Mouse (Mus musculus) liver, postnatal 0 days (tissue): ENCODE measurements around the gene Mmp28. TPM values are rescaled to one million over a fixed set of nuclear protein-coding genes. Genes with fewer than 3 reads are reported as not detected.

Experiments
- ATAC-seq: fragments of 200-750 bp; cut with Nextera tagmentation; 2 replicates; pipeline ENCODE4 v1.8.0; 2017; ENCODE audit warnings: mild to moderate bottlenecking, moderate library complexity
- DNase-seq: peaks from one replicate; pipeline ENCODE4 v3.0.0-alpha.2; 2016
- H3K27ac ChIP-seq: fragments of 300-500 bp; sonication (generic); 2 replicates; pipeline ENCODE4 v1.5.1; 2014; ENCODE audit warnings: antibody characterized with exemption, moderate library complexity, mild to moderate bottlenecking, low read depth
- H3K27me3 ChIP-seq: fragments of 300-500 bp; sonication (generic); 2 replicates; pipeline ENCODE4 v1.6.1; 2014; ENCODE audit warnings: low read length, control low read depth, mixed read lengths; ENCODE audit not compliant: insufficient read depth
- H3K36me3 ChIP-seq: fragments of 300-500 bp; sonication (generic); replicated peaks from 2 replicates; pipeline ENCODE4 v1.6.1; 2014; ENCODE audit warnings: mild to moderate bottlenecking, control low read depth, low read length, moderate library complexity, mixed read lengths; ENCODE audit not compliant: insufficient read depth
- H3K4me1 ChIP-seq: fragments of 300-500 bp; sonication (generic); 2 replicates; pipeline ENCODE4 v1.6.1; 2014; ENCODE audit warnings: antibody characterized with exemption, mild to moderate bottlenecking, control low read depth; ENCODE audit not compliant: insufficient read depth
- H3K4me2 ChIP-seq: fragments of 300-500 bp; sonication (generic); 2 replicates; pipeline ENCODE4 v1.6.1; 2014; ENCODE audit warnings: low read depth, mild to moderate bottlenecking, low read length, moderate library complexity, mixed read lengths
- H3K4me3 ChIP-seq: fragments of 300-500 bp; sonication (generic); 2 replicates; pipeline ENCODE4 v1.5.1; 2014; ENCODE audit warnings: low read depth, low read length
- H3K9ac ChIP-seq: fragments of 300-500 bp; sonication (generic); replicated peaks from 2 replicates; pipeline ENCODE4 v1.6.1; 2014; ENCODE audit warnings: mild to moderate bottlenecking, moderate library complexity
- H3K9me3 ChIP-seq: fragments of 300-500 bp; sonication (generic); 2 replicates; pipeline ENCODE4 v1.6.1; 2016; ENCODE audit warnings: mild to moderate bottlenecking, control low read depth, low read length, mixed read lengths
- CTCF ChIP-seq: sonication (generic); IDR thresholded peaks from 2 replicates; pipeline ENCODE4 v1.5.1; 2016; ENCODE audit warnings: antibody characterized with exemption, low read depth
- EP300 ChIP-seq: IDR thresholded peaks from 2 replicates; pipeline ENCODE4 v1.6.1; 2016; ENCODE audit warnings: antibody characterized with exemption, low read depth, mild to moderate bottlenecking
- WGBS: fragments of 180-500 bp; shearing (Covaris S2); extraction: QIAGEN DNeasy Blood & Tissue Kit; methylation state at CpG from one replicate; pipeline ENCODE4 v1.1.7; 2014; ENCODE audit not compliant: insufficient replicate concordance; 5-methylcytosine and 5-hydroxymethylcytosine counted together
- polyA plus RNA-seq: library from polyadenylated mRNA; unstranded; fragments of >200 nt; fragmentation: Nextera tagmentation; extraction: Ambion mirVana; gene quantifications from 2 replicates; pipeline ENCODE4 v1.2.1, GENCODE M21; 2015

Mmp28 gene
- polyA plus RNA-seq, 1 experiment from 2014 or later, result 0.20 TPM

- no peak overlapping the region for H3K27ac ChIP-seq
- TF ChIP-seq EP300 (no peak), CTCF (no peak)
- ATAC-seq (no peak), DNase-seq (no peak)
- 0 out of 2 replicates have a peak, but pooled peaks cover 3% of the 10 kb centered on the region for H3K27me3 ChIP-seq
- no peaks in the 10 kb centered on the region for H3K9me3 ChIP-seq
- H3K9ac ChIP-seq, result no peak overlapping the region
- WGBS, result 68% methylated on average over 2 of the region's 2 CpGs
- H3K4me1 ChIP-seq, result 0 out of 2 replicates have a peak, but pooled peaks cover 2% of the 10 kb centered on the region
- no peak overlapping the region for H3K4me2 ChIP-seq
- no peaks in the 10 kb centered on the region for H3K36me3 ChIP-seq
- H3K4me3 ChIP-seq, result no peak overlapping the region
Observed at GRCm38 (mm10) chr11:83432533-83432932, 30.3 kb downstream of the Mmp28 start.

- H3K36me3 ChIP-seq, result no peaks in the 10 kb centered on the region
- TF ChIP-seq CTCF, result no peak
- H3K9ac ChIP-seq, result no peak within 1 kb of the TSS
- no peak within 1 kb of the TSS for H3K4me2 ChIP-seq
- 55% methylated on average over 5 of the region's 5 CpGs for WGBS
- no peak for ATAC-seq
- no peak within 1 kb of the TSS for H3K27ac ChIP-seq
- H3K4me1 ChIP-seq, result 0 out of 2 replicates have a peak, but pooled peaks cover 2% of the 10 kb centered on the region
- DNase-seq, result no peak
- no peaks in the 10 kb centered on the region for H3K9me3 ChIP-seq
- peaks cover 14% of the 10 kb centered on the region; the same call in 1 of the 2 replicates for H3K27me3 ChIP-seq
- H3K4me3 ChIP-seq, result no peak within 1 kb of the TSS
Observed at GRCm38 (mm10) chr11:83429355-83429754, 33.5 kb downstream of the Mmp28 start, which contains the start of gene Gas2l2. Gas2l2 (minus strand) TSS chr11:83429455.

GRCm38 (mm10) chr11:83426964-83427363 is 35.9 kb downstream of the Mmp28 start:
- Histone ChIP-seq H3K4me1 (no peaks in the 10 kb centered on the region), H3K4me2 (peak overlapping the region; percentile 42), H3K27ac (no peak overlapping the region), H3K9ac (no peak overlapping the region), H3K9me3 (no peaks in the 10 kb centered on the region), H3K4me3 (no peak overlapping the region), H3K36me3 (no peaks in the 10 kb centered on the region), H3K27me3 (peaks cover 14% of the 10 kb centered on the region; the same call in 1 of the 2 replicates)
- DNase-seq (peak; percentile 61), ATAC-seq (peak; percentile 36; the same call in 1 of the 2 replicates)
- WGBS, result 14% methylated on average over 13 of the region's 17 CpGs
- TF ChIP-seq EP300 (no peak), CTCF (no peak)

- 0 out of 2 replicates have a peak, but pooled peaks have one; percentile 38 for ATAC-seq
- no peaks in the 10 kb centered on the region for H3K36me3 ChIP-seq
- no peaks in the 10 kb centered on the region for H3K9me3 ChIP-seq
- WGBS, result 6% methylated on average over 8 of the region's 8 CpGs
- no peaks in the 10 kb centered on the region for H3K4me1 ChIP-seq
- H3K4me2 ChIP-seq, result no peak overlapping the region
- H3K27ac ChIP-seq, result no peak overlapping the region
- no peak overlapping the region for H3K9ac ChIP-seq
- no peak overlapping the region for H3K4me3 ChIP-seq
- TF ChIP-seq EP300 (no peak), CTCF (peak; percentile 95)
- peak; percentile 81 for DNase-seq
- H3K27me3 ChIP-seq, result peaks cover 29% of the 10 kb centered on the region; the same call in 1 of the 2 replicates
Observed at GRCm38 (mm10) chr11:83424681-83425080, 38.2 kb downstream of the Mmp28 start.

- DNase-seq (peak; percentile 81), ATAC-seq (no peak)
- no peak overlapping the region for H3K4me3 ChIP-seq
- H3K27ac ChIP-seq, result no peak overlapping the region
- no peaks in the 10 kb centered on the region for H3K36me3 ChIP-seq
- H3K9me3 ChIP-seq, result no peaks in the 10 kb centered on the region
- H3K4me2 ChIP-seq, result no peak overlapping the region
- TF ChIP-seq CTCF, result no peak
- TF ChIP-seq EP300, result no peak
- peaks cover 35% of the 10 kb centered on the region for H3K27me3 ChIP-seq
- no peaks in the 10 kb centered on the region; the same call in 1 of the 2 replicates for H3K4me1 ChIP-seq
- H3K9ac ChIP-seq, result no peak overlapping the region
- WGBS, result 1% methylated on average over 9 of the region's 9 CpGs
Observed at GRCm38 (mm10) chr11:83421305-83421704, 41.6 kb downstream of the Mmp28 start.

- Histone ChIP-seq H3K36me3 (no peaks in the 10 kb centered on the region), H3K27ac (no peak overlapping the region), H3K27me3 (peaks cover 33% of the 10 kb centered on the region), H3K4me2 (no peak overlapping the region), H3K9ac (no peak overlapping the region), H3K9me3 (no peaks in the 10 kb centered on the region), H3K4me1 (no peaks in the 10 kb centered on the region; the same call in 1 of the 2 replicates), H3K4me3 (no peak overlapping the region)
- 22% methylated on average over 4 of the region's 4 CpGs for WGBS
- no peak for ATAC-seq
- DNase-seq, result no peak
- TF ChIP-seq CTCF (peak; percentile 55), EP300 (no peak)
Observed at GRCm38 (mm10) chr11:83420338-83420737, 42.5 kb downstream of the Mmp28 start.
